Mouse (Mus musculus) urinary bladder, postnatal 4 days (tissue): ENCODE measurements at regions not wholly inside any gene's neighbourhood (a gene's known extent, or its start where the extent isn't known, plus 50 kb on each side); places are given as distances from the start of the nearest gene placed in this dataset.

ENCODE experiments used
- DNase-seq, 2 experiments: peaks; one replicate each; pipeline ENCODE4 v3.0.0; 2021 to 2022; ENCODE audit warnings: low spot score in 2 of 2

DNA sequence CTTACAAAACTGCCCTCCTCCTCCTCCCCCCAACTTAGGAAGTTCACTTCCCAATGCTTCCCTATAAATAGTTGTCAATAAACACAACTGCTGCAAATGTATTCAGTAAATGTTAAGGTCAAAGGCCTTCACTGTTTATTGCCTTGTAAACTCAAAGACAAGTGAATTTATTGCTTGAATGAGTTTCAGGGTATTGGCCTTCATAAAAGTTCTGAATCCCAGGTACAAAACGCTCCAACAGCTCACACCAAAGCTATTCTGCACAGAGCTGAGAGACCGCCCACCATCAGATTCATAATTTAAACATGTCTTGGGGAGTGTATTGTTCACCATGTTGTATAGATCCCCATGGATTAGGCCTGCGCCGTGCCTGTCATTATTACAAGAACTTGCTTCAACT, 53.9 kb upstream of the Cdkn3 start:
- no peak for DNase-seq

DNA sequence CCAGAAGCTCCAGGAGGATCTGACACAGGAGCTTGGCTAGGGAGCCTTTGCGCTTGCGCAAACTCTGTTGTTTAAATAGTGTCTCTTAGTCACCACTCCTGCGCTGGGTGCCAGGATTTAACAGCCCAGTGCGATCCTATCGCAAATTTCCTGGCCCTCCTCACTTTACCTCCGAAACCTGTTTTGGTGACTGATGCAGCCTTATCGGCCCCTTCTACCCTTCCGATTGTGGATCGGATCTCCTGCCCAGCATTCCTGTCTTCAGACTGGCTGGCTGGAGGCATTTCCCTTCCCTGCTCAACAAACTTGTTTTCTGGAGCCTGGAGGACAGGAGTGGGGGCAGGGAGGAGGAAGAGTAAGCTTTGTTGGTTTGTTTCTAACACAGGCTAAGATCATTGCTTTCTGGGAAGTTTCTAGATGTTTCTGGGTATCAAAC, 56.0 kb upstream of the Cdkn3 start:
- peak; percentile 57 to 67 for DNase-seq

DNA sequence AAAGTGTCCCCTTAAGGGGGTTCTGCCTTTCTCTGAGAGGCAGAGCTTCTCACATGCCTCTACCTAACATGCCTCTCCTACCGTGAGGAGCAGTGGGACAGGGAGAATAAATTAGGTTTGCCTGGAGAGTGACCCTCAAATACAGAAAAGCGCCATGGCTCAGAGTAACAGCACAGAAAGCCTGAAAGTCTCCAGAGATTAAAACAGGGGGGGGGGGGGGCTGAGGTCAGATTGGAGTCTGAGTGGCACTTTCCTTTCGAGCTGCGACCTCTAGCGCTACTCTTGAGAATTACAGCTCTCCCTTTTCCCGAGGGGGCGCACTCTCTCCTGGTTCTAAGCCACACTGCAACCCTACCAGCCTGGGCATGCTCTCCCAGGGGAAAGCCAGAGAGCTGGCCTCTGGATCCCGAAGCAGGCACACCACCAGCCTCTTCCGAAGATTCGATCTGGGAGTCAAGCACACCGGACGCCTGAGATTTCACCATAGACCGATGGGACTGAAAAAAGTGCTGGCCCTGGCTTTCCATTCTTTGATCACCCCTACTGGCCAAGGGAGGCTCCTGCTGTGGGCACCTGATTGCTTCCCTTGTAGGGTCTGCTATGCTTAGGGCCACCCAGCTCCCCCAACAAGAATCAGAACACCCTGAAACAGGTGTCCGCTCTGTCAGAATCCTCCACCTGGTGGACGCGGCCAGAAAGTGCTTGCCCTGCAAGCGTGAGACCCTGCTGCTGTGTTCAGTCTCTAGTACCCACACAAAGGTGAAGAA, 57.5 kb upstream of the Cdkn3 start:
- DNase-seq, result peak in 1 of 2 experiments; percentile 70

DNA sequence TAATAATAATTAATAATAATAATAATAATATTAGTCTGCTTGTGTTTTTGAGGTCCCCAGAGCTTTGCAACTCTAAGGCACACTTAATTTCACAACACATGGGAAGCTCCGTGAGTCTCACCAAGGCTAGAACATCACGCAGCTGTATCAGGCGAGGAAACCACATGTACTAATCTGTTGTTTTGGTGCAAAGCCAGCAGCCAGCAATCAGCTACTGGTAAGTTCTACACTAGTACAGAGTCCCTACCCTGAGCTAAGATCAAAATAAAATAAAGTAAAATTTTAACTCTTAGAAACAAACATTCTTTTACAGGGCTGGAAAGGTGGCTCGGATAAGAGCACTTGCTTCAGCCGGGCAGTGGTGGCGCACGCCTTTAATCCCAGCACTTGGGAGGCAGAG, 67.8 kb upstream of the Cdkn3 start:
- DNase-seq, result no peak

DNA sequence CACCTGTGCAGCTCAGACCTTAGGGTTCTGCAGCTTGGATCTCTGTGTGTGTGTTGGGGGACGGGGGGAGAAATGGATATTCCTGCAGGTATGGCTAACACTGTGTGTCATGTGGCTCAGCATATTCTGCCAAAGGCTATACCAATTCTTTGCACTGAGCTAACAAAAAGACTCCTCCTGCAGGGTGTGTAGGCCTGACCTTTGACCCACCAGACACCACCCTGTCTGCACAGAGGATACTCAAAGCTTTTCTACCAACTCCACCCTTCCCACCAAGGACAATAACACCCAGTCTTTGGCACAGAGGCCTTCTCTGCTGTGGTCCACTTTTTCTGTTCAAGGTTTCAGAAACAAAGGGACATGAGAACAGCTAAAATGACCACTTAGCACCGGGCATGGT, 68.3 kb upstream of the Cdkn3 start:
- DNase-seq, result no peak

DNA sequence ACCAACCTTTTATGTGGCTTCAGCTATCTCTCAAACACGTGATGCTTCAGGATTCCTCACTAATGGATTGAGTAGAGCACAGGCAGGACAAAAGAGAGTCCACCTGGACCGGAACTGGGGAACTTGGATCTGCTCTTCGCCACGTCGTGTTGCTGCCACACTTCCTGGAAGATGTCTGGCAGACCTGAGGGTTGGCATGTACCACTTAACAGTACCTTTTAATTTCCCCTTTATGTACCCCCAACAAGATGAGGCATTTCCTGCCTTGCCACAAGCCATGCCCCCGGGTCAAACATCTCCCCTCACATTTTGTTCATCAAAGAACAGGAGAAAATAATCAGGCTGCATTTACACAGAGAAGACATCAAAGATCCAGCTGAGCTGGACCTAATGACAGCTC, 77.6 kb upstream of the Cdkn3 start:
- DNase-seq, result no peak

DNA sequence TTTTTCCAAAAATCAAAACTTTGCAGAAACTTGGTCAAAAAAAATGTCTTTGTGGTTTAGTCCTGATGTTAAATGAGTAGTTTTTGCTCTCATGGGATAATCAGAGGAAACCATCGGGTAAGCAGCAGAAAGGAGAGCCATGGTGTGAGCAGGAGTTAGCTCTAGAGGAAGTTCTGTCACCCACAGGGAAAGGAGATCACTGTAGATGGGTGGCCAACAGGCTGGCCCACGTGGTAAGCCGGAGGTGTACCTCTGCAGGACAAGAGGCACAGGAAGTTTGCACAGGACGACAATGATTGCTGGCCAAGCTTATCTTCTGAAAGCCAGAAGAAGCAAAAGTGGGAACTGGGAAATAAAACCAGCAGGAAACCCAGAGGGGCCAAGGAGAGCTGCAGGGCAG, 81.4 kb upstream of the Cdkn3 start:
- no peak for DNase-seq

DNA sequence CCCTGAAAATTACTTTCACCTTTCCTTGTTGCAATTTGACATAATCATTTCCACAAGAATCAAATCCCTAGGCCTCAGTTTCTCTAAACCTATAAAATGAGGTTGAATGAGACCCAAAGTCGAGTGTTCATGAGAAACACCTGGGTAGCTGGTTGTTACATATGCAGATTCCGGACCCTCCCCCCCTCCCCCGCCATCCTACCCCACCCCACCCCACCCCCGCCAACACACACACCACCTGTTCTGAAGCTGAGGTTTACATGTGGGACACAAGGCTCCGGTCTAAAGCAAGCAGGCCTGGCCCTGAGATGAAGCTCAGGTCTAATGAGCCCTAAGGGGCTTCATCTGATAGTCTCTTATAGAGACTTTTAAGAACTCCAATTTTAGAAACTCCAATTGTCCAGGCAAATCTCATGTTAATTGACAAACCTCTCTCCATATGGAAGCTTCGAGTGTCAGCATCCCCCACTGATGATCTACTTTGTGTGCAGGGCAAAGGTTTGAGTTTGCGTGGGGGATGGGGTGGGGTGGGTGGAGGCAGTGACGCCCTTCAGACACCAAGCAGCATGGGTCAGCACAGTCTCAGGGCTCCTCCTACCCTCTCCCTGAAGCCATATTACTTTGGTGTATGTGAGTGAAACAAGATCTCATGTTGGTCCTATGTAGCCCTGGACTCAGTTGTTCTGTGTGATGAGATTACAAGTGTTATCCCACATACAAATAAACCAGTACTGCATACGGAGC, 88.7 kb upstream of the Cdkn3 start:
- DNase-seq, result no peak

DNA sequence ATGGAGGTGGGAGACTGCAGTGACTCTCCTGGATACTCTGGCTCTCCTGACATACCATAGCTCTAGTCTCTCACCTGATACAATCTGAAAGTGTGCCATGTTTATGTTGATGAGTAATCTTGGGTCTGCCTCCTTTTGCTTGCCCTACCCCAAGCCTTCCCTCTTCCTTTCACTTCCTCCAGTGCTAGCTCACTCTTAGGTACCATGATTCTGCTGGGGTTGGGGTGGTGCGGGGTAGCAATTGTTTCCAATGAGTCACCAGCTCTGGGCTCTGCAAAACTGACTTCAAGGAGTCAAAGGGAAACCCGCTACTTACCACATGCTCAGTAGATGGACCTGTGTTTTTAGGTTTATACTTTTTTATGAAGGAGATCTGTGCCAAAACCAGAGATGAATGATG, 89.3 kb upstream of the Cdkn3 start:
- no peak for DNase-seq

DNA sequence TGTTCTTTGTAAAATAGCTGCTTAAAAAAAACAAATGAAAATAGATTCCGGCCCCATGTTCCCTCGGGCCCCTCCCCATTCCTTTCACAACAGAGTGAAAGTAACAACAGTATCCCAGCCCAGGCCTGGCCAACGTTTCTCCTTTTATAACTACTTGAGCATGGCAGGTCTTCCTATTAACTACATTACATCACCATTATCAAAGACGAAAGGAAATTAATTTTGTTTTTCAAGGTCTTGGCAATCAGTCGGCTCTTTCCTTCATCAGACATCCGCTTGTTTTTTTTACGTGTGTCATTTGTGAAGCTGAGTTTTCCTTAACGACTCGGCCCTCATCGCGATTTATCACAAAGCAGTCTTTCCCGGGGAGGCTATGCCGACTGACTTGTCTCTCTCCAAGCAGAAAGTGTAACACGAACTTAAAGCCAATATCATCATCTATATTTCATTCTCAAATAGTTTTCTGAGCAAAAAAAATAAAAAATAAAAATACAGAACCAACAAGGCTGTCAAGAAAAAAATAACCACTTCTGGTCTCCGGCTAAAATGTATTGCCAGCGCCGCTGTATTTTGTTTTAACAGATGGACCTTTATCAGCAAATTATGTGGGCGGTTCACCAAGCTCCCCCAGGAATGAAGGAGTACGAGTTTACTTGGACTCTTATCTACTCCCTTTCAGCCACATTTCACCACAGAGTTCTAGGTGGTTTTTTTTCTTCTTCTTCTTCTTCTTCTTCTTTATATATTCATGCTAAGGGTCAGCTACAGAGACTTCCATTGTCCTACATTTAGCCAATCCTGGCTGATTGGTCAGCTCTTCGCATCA, 89.9 kb upstream of the Cdkn3 start:
- no peak for DNase-seq

DNA sequence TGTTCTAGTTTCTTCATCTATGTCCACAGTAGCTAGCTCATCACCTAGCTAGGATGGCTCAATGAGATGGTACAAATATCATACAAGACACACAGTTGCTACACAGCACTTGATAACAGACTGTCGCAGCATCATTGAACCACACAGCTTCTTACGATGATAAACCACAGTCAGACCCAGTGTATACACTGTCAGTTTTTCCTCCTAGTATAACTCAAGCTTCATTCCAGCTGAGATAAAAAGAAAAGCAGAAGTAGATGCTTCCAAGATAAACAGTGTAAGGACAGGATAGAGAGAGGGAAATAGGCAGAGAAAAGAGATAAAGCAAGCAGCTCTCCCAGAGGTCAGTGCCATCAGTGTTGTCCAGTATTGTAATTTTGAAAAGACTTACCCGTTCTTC, 92.1 kb upstream of the Cdkn3 start:
- DNase-seq, result no peak

DNA sequence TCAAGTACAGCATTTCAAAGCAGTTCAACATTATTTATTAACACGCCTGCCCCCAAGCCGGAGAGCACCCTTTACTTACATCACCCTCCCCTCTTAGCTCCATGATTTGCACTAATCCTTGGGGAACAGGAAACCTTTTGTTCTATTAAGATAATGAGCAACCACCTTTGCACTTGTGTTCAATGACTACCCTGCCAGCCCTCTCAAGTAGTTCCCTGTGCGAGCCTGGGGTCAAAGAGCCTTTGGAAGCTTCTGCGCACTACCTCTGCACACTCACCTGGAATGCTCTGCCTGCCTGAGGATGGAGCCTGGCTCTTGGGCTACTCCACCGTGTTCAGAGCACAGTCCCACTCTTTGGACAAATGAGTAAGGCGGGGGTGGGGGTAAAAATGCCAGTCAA, 96.0 kb upstream of the Cdkn3 start:
- no peak for DNase-seq

DNA sequence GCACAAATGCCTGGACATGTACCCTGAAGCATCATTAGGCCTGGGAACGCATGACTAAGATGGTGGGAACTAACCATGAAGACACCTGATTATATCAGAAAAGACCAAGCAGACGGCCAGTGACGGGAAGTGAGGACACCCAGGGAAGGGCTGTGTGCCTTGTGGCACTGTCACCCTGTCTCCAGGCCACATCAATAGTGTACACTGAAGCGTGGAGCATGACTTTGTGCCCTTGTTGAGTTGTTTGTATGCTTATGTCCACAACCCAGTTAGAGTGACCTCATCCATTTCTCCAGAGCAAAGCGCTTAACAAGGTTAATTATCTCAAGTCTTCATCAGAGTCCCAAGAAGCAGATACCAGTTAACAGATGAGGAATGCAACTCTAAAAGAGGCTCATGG, 96.8 kb upstream of the Cdkn3 start:
- no peak for DNase-seq

DNA sequence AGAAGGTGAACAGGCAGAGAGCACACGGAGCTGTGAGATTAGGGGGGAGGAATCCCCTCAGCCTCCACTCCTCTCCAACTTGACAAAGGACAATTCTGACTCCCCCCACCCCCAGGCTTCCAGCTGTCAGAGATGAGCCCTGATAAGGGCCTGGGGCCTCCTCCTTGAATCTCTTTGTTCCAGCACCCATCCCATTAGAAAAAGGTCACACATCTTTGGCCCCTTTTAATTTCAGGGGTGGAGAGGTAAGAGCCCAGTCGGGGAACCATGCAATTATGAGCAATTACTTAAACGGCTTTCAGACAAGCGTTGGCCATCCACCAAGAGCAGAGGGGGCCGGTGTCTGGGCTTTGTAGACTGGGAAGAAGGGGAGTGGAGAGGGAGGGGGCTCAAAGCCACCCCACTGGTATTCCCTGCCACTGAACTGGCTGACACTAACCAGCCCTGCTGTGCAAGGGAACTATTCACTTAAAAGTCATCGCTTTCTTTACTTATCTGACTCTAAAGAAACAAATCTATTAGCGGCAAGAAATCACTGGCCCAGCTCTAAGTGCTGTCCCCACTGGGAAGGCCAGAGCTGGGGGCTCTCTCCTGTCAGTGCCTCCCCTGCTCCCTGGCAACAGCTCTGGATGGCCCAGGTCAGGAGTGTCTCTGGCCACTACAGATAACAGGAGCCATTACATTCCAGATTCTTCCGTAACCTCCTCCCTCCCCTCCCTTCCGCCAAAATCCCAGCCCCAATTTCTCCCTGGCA, 98.4 kb upstream of the Cdkn3 start:
- no peak for DNase-seq

DNA sequence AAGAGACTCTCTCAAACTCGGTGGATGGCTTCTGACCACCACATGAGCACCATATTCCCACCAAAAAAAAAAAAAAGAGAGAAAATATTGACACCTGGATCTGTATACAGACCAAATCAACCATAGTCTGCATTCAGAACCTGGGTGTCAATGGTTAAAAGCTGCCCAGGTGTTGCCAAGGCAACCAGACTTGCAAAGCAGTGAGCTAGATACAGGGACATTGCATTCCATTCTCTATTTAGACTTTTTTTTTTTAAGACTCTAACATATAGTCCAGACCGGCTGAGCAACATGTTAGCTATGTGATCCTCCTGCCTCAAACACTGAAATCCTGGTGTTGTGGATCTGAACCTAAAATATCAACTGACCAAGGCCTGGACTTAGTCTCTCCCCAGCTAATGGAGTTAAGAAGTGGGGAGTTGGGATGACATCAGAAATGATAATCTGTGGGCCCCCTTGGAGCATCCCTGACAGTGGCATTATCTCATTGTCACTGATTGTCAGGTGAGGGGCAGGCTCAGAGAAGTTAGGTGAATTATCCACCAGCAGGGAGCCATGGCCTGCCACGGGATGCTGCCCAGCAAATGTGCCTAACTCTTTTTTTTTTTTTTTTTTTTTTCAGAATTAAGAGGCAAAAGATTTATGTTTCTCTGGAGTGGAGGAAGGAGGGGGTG, 99.1 kb upstream of the Cdkn3 start:
- DNase-seq, result no peak

DNA sequence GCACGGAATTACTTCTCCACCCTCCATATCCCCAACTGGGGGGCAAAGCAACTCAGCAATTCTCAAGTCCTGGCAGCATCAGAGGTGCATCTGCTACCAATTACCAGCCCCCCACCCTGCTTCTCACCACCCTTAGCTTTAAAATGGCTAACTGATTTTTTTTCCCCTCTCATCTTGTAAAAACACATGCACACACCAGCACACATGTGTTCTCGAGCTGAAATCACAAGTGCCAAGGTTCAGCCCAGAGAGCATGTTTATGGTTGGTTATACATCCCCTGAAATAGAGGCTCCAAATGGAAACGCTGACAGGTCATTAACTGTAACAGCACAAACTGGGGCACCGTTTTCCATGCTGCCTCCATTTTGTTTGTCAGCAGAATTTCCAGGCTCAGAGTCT, 101.0 kb upstream of the Cdkn3 start:
- DNase-seq, result no peak

DNA sequence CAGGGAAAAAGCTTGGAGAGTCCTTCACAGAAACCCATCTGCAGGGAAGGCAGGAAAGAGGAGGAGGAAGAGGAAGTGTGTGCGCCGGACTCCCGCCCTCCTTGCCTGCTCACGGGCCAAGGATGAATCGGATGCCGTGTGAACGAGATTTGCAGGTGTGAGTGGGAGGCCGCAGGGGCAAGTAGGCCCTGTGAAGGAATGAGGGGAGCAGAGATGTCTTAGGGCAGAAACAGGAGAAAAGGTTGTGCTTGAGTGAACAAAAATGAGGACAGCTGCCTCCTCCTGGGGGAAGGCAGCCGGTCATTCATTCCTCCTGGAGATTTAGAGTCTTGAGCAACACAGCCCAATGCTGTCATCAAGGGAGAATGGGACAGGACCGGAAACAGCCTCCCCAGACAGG, 104.1 kb upstream of the Cdkn3 start:
- DNase-seq, result no peak

DNA sequence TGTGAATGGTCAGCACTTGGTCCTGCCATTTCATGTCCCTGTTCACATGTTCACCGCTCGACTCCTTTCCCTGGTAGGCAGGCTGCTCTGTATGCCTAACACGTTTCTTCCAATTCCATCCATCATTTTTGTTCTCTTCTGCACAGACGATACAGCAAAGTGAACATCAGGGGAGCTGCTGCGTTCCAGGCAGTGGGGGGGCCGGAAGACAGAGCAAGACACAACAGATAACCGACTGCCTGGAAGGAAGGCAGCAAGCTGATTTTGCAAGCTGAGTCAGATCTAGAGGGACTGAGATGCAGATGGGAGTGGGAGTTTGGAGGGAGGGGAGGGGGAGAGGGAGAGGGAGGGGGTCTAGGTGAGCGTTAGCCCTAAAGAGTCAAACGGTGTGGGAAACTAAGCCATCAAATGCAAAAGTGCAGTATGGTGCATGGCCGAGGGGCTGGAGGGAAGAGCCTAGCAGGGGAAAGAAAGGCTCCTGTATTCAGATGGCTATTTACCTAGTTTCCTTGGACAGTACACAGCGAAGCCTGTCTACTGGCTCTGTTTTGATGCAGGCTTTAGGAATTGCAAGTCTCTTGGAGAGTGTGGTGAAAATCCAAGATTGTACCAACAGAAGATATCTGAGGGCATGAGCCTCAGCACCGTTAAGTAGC, 112.9 kb upstream of the Cdkn3 start:
- no peak for DNase-seq

DNA sequence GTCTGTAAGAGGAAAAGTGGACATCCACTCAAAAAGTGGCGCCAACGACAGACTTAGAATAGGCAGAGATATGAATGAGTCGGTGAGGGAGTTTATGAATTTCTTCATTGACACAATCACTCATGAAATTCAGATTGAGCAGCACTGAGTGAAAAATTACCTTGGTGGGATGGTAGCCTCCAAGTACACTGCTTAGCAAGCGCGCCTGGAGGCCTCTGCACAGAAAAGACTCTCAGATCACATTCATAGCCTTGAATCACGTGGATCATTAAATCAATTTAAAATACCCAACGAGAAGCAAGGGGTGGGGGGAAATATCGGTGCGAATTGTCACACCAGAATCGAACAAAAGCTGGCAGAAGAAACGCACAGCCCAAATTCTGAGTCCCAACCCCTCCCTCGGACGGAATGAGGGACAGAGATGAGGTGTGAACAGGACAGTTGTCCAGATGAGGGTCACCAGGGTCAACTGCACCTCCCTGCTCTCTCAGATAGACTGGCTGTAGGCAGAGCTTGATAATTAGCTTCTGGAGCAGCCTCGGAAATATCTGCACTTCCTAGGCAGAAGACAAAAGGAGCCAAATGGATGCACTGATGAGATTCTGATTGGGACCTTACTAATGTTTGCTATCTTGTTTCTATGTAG, 113.5 kb upstream of the Cdkn3 start:
- no peak for DNase-seq

DNA sequence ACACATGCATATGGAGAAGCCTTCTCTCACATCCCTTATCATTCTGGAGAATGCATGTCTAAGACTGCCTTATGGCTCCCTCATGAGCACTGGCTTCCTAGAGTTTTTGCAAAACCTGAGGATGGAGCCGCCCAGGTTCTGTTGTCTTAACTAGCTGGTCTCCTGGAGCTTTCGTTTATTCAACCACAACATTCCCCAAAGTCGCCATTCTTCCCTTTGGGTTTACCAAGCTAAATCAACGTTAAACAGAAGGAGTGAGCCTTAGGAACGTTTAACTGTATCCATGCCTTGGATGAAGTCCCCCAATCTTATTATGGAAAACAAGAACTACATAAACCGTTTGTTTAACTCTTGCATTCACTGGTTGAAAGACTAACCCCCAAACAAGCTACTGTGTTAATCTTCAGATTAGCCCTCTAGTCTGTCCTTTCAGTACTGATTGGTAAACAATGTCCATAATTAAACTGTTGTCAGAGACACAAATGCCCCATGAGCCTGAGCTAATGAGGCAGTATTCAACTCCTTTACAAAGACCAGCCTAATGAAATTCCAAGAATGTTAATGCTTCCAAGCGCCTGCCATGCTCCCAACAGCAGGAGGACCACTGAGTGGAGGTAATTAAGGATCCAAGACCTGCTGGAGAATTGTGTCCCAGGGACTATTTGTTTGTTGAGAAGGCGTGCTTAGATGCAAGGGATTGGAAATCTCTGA, 121.1 kb upstream of the Cdkn3 start:
- no peak for DNase-seq
